Mouse (Mus musculus) heart, postnatal 25 days (tissue): ENCODE data around the gene Gm49384. TPM values are rescaled to one million over a fixed set of nuclear protein-coding genes. Genes with fewer than 3 reads are reported as not detected.

ENCODE experiments used
- DNase-seq: peaks from one replicate; pipeline ENCODE4 v3.0.0; 2022; ENCODE audit warnings: low spot score
- intact Hi-C: fragments of 180-260 bp; cut with DNase I; formaldehyde crosslinking; loops from one replicate; pipeline ENCODE4 v1.15.1; 2025
- total RNA-seq, 2 experiments: library from RNA; stranded (reverse); gene quantifications; 2 replicates each; pipeline ENCODE4 v1.2.3; 2021

Gm49384 gene
- total RNA-seq, result 1 to 10 TPM; 2.3 to 3.7 TPM

DNA sequence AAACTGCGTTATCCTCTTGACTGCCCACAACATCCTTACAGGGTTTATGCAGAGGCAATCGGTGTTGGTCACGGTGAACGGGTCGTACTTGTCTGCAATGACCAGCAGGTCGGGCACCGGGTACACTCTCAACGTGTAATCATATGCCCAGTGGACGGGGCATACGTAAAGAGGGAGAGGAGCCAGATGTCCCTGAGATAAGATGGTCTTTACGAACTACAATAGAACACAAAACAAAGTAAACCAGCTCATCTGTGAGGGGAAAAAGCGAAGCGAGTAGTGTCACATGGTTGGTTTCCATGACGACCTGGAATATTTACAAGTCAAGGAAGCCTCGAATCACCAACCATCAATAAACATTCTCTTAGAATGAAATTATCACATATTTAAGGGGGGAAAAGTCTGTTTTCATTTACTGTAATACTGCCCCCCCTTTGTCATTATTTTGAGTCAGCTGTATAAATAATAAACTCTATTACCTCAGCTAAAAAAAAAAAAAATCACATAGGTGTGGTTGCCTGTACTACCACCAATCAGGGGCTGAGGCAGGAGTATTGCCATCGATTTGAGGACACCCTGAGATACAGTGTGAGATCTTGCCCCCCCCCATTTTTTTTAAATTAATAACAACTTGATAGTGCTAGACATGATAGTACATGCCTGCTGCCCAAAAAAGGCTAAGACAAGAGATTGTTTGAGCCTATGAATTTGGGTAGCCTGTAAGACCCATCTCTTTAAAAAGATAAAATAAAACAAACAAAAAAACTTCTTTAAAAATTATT is at the start of gene Gm49384:
Gene Gm49384 (minus strand): TSS at position 216 of the 782 bp plus-strand sequence.
- DNase-seq, result no peak
- intact Hi-C loops, result no loop called here

DNA sequence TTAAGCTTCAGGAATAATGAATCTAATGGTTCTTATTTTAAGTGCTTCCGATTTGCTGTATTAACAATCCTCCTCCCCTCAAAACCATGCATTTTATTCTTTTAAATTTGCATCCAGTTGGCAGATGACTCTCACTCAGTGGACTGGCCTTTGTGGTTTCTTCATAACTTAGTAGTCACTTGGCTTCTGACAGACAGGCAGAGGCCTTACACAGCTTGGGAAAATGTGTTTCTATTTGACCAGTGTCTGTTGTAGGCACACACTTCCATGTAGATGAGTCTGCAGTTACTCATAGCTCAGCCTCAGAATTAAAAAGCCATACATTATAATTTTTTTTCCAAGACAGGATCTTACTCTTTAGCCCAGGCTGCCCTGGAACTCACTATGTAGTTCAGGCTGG is 49.7 kb upstream of the Gm49384 start:
- intact Hi-C loops, result no loop called here

DNA sequence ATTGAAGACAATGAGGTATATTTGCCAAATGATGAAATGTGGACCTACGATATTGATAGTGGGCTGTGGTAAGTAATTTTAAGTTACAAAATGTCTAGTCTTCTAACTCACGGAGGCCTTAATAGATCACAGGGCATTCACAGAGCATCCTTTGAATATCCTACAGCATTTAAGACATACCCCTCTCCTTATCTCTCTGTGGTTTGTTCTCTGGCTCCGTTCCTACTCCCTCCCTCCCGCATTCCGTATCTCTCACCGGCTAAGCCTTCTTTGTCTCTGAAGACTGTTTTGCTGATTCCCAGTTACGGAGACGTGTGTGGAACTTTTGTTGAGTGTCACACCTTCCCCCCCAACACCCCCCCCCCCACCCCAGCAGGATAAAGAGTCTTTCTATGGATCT is 46.7 kb upstream of the Gm49384 start:
- DNase-seq, result no peak
- intact Hi-C loops, result no loop called here

More for the DNA sequence above, 49.7 kb upstream of the Gm49384 start:
- DNase-seq, result no peak

DNA sequence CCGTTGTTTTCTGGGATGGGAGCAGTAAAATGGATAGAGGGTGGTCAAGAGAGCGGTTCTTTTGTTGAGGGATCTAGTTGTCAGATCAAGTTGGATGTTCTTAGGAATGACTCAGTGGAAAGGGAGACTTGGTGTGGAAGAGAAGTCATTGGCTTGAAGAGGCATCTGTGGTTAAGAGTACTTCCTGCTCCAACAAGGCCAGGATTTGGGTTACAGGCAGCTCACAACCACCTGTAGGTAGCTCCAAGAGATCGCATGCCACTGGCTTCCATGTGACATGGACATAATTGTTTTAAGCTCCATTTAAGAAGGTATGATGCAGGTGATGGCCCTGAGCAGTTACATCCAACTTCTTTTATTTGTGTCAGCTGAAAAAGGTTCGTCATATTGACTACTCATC is 45.7 kb upstream of the Gm49384 start:
- intact Hi-C loops, result no loop called here
- DNase-seq, result no peak

DNA sequence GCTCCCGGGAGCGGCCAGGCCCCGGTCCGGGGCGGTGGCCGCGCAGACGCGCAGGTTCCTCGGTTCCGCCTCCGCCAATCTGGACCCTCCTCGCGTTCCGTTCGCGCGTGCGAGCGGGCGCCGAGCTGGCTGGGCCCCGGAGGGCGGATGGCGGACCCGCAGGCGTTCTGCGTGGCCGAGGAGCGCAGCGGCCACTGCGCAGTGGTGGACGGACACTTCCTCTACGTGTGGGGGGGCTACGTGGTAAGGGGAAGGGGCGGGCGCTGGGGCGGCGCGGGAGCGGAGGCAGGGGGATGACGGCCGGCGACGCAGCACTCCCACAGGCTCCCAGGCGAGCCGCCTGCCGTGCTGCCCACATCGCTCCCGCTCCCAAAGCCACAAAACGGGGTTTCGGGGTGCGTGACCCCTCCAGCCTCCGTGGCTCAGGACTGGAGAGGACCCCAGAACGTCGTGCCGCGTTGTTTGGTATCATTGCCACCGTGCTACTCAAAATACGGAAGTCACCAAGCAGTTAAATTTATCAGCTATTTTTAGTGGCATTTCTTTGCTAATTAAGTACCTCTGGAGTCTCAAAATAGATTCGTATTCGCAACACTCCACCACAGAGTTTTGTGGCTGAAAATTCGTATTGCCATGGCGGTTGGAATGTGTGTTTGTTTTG is 37.8 kb upstream of the Gm49384 start:
- intact Hi-C loops, result loop anchor here (2.0 kb wide), 1 partner anchor 55 kb away; the partner anchor contains the start of gene Klhdc2
- DNase-seq, result peak; percentile 51

DNA sequence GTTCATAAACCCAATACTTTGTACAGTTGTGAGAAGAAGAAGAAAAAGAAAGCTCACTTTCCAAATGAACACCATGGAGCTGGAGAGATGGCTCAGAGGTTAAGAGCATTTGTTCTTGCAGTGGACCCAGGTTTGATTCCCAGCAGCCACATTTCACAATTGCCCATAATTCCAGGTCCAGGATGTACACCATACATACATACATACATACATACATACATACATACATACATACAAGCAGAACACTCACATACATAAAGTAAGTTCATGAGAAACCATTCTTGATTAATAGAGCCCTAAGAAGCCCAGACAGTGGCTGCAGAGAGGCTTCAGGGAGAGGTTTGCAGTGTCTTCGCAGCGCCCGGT is 37.3 kb upstream of the Gm49384 start:
- no peak for DNase-seq
- intact Hi-C loops, result no loop called here

DNA sequence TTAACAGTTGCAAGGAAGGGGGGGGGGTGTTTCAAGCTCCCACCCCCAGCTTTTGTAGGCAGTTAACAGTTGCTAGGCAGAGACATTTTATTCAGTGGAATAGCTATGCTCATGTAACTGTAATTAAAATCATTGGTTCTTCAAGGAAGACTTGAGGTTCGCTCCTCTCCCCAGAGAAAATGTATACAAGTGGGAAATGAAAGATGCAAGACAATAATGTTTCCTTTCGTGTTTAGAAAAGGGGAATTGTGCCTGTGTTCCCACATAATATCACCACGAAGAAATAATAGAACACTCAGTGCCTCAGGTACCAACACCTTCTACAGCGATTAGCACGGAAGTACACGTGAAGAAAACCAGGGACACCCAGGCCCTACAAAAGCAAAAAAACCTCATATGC is 36.8 kb upstream of the Gm49384 start, which contains the start of gene Klhdc1:
Gene Klhdc1 (plus strand): TSS at position 301 of the 400 bp plus-strand sequence.
- intact Hi-C loops, result no loop called here
- DNase-seq, result no peak

DNA sequence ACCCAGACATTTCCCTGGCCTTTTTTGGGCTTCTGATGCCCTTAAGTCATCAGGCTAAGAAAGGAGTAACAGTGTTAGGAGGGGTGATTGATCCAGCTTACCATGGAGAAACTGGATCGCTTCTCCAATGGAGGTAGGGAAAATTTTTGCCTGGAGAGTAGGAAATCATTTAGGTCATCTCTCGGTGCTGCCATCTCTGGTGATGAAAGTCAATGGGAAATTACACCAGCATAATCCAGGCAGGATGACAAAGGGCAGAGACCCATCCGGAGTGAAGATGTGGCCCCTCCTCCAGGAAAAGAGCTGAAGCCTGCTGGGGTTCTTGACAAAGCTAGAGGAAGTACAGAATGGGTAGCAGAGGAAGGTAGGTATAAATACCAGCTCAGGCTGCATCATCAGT is 34.2 kb upstream of the Gm49384 start:
- DNase-seq, result no peak
- intact Hi-C loops, result no loop called here

DNA sequence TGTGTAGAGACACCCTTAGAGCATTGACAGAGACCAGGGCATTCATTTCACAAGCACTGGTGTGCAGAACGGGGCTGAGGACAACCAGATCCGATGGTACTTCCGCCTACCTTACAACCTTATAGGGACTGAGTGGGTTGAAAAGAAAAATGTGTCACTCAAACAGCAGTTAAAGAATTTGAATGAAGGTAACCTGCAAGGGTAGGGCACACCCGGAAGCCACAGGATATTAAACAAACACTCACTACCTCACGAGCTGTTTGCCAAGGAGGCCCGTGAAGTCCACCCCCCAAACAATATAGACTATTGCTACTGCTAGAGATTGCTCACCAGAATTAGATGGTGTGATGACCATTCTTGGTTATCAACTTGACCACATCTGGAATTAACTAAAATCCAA is 31.7 kb upstream of the Gm49384 start:
- no peak for DNase-seq
- intact Hi-C loops, result no loop called here

DNA sequence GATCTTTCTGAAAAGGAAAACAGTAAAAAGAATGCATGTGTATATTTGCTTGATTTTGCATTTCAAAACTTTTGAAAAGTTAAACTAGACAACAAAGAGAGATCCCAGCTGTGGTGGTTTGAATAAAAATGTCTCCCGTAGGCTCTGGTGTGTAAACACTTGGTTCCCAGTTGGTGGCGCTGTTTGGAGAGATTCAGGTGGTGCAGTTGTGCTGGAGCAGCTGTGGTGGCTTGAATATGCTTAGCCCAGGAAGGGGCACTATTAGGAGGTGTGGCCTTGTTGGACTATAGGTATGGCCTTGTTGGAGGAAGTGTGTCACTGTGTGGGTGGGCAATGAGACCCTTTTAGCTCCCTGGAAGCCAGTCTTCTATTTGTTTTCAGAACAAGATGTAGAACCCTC is 25.2 kb upstream of the Gm49384 start:
- no peak for DNase-seq
- intact Hi-C loops, result loop anchor here (5.0 kb wide), 1 partner anchor 68 kb away; the partner anchor contains the start of gene Klhdc2

DNA sequence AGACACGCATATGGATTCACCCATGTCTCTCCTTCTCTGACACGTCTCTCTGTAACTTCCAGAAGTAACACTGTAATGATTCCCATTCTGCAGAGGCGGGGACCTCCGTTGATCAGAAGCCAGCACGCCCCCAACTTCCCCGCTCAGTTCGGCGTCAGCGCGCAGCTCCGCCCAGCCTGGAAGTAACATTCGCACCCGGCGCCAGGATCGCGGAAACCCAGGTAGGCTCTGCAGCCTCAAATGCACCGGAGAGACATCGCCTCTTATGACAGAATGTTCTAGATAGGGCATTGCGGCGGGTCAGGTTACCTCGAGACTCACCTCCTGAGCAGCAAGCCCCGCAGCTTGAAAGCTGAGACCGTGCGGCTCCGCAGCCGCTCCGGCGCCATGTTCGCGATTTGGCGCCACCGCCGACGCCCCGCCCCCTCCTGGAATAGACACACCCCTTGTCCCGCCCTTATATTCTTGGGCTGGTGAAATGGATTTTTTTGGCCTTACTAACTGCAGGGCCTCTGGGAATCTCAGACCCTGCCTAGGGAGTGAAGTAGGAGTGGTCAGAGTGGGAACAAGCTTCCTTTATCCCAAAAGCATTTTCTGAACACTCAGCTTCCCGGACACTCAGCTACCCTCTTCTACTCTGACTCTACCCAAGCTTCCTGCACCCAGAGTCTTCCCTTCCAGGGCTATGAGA is 23.9 kb upstream of the Gm49384 start, which contains the start of gene Pole2:
Gene Pole2 (minus strand): TSS at position 420 of the 691 bp plus-strand sequence.
- intact Hi-C loops, result loop anchor here (5.0 kb wide), 1 partner anchor 69 kb away; the partner anchor contains the start of gene Klhdc2

DNA sequence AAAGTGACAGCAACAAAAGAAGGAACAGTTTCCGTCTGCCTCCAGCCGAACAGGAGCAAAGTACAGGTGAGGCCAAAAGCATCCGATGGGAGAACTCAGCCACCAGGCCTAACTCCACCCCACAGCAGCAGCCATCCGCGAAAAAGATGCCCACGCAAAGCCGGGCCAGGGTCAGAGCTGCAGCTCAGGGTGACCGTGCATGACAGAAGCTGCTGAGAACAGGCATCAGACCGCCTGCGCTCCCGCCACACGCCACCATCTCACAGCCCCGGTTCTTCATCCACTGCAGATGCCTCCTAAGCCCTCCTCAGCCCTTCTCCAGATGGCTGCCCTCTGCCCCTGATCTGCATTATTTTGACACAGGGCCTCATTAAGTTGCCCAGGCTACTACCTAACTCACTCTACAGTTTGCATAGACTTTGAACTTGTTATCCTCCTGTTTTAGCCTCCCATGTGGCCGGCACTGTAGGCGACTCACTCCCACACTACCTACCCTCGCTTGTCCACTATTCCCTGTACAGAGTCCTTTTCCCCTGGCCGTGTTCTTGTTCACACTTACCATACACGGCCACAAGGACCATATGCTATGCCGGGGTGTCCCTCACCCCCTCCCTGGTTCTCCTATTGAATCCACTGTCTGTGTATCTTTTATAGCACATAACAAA is 16.7 kb upstream of the Gm49384 start:
- DNase-seq, result no peak
- intact Hi-C loops, result no loop called here

More for the DNA sequence above, 23.9 kb upstream of the Gm49384 start, which contains the start of gene Pole2:
- peak; percentile 78 for DNase-seq

DNA sequence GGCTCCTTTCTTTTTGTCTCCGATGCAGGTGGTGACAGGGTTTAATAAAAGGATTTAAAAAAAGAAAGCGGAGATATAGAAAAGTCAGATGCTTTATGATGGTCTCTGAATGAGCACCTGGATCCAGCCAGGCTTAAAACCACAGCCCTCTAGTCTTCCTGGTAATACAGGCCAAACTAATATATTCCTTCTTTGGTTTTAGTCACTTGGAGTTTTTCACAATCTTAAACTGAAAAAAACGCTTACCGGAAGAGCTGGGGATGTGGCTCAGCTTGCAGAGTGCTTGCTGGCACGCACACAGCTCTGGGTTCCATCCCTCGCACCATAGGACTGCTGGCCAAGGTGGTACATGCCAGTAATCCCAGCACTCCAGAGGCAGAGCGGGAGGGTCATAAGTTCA is 12.5 kb upstream of the Gm49384 start:
- DNase-seq, result no peak
- intact Hi-C loops, result no loop called here

DNA sequence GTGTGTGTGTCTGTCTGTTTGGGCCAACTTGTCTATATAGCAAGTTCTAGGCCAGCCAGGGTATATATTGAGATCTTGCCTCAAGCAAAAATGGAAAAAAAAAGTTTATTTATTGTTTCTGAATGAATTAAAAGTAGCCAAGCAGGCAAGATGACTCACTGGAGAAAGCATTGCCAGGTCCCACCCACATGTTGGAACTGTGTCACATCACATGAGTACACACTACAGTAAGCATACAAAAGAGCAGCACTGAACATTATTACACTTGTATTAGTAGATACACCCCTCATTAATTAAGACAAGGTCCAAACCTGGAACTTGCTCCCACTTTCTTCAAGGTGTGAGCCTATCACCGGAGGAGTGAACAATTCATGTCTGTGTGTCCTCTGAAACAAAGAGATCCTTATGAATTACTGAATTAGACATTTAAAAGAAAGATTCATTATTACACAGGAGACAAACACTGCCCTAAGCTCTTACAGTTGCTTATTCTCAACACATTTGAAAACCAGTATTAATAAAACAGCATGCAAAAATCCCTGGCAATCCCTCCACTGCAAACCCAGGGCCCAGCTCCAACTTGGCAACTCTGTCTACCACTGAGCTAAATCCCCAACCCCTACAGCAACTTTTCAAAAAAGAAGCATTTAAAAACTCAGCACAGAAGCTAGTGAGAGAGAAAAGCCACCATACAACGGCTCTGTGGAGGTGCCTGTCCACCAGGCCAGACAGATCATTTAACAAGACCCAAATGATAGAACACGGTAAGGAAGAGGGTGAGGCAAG is 11.1 kb upstream of the Gm49384 start:
- intact Hi-C loops, result no loop called here
- peak; percentile 44 for DNase-seq

DNA sequence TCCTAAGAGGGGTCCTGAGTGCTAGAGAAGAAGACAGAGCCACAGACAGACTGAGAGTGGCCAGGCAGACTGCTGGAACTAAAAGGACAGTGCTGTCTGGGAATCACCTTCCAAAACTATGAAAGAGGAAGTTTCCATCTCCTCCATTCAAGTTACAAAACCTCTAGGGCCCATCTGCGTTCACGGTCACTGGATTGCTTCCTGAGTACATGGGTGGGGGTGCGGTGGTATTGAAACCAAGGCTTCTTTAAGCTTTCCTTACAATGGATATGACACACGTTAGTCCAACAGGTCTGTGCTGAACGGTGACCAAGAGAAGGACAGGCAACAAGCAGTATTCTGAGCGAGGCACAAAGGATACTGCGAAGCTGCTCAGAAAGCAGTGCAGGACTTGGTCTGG is 10.3 kb upstream of the Gm49384 start:
- no peak for DNase-seq
- intact Hi-C loops, result no loop called here

DNA sequence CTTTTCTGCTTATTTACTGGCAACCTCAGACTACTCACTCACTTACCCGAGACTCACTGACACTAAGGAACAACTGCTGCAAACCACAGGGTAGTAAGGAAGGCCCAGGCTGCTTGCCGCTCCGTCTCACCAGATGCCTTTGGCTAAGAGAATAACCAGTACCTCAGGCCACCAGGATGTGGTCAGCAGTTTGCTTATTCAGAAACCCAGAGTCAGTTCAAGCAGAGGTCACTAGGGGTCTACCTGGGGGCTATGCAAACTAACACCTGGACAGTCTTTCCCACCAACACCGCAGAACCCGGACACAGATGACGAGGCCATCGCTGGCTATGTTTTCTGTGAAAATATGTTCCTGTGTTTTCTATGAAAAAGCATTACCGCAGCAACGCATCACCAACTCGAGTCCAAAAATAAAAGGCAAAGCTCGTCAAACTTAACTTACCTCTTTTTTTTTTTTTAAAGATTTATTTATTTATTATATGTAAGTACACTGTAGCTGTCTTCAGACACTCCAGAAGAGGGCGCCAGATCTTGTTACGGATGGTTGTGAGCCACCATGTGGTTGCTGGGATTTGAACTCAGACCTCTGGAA is 9.2 kb upstream of the Gm49384 start:
- intact Hi-C loops, result no loop called here
- DNase-seq, result no peak

DNA sequence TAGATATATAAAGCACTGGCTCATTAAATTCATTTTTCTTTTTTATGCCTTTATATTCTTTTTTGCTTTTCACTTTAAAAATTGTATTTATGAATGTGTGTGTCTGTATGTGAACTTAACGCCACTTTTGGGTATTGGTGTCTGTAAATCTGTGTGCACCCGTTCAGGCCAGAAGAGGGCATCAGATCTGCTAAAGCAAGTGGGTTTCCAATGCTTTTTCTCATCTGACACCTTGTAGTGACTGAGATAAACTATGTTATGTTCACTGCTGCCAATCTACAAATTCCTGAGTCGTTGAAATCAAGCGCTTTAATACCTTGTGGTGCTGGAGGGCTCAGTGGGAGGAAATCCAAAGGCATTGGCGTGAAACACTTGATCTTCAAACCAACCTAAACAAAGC is 7.0 kb upstream of the Gm49384 start:
- intact Hi-C loops, result no loop called here
- DNase-seq, result no peak

DNA sequence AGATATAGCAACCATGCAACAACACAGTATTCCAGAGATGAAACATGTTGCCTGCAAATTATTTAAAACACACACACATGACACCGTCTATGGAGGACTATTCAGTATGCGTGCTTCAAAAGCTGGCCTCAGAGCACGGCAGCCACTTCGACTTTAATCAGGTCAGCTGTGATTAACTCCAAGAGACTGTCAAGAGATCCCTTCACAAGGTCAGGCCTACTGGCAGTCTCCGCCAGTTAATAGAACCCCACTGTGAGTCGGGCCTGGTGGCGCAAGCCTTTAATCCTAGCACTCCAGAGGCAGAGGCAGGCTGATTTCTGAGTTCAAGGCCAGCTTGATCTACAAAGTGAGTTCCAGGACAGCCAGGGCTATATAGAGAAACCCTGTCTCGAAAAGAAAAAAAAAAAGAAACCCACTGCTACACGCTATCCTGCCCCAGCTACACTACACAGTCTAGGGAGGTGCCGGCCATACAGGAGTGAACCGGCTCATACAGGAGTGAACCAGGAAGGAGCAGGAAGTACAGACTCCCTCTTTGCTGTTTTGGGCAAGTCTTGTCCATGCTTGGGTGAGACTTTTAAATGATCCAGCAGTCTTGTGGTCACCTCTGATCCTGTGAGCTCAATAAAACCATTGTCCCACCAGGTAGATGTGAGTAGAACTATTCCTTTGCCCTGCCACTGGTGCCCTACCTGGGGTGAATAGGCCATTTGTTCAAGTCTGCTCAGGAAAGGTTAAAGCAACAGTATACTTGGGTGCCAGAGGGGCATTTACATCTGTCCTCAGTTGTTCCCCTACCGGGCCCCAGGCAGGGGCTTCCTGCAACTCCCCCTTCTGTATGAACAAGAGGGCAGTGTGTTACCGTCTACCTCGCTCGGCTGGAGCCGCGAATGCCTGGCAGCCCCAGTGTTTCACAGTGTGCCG is 6.3 kb upstream of the Gm49384 start:
- intact Hi-C loops, result no loop called here
- DNase-seq, result no peak
